Mouse (Mus musculus): ENCODE results near the gene Zbed6. TPM values are rescaled to one million over a fixed set of nuclear protein-coding genes. Genes with fewer than 3 reads are reported as not detected.

Zbed6 gene
- total RNA-seq, 2 experiments from 2014 or later = 2.8 to 5.0 TPM

DNA sequence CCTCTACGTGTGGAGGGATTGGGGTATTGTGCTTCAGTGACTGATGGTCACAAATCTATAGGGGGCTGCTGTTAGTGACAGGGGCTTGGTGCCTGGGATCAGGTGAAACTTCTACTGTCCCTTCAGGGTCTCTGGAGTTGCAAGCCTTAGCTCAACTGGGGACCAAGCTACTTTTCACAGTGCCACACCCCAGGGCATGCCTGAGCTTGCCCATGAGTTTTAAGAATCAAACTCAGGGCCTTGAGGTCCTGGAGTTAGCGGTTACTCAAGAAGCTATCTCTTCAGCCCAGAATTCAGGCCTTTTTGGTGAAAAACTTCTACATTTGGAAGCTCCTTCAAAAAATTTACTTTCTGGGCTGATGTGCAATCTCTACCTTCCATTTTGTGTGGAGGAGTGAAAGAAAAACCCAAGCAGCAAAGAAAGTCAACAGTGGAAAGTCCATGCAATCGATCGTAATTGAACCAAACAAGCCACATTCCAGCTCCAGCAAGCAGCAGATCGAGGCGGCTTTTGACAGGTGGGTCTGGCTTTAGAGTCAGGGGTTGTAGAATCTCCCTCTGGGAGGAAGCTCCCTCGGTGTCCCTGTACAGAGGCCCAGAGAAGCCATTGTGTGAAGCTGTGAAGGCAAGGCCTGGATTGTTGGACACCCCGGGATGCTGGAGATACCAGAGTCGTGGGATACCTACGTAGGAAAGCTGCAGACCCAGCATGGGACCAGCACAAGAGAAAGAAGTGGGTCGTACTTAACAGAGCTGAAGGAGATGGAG is 3.7 kb upstream of the Zbed6 start:
- DNase-seq = no peak
- intact Hi-C loops (cut with DNase I) = no loop called here

DNA sequence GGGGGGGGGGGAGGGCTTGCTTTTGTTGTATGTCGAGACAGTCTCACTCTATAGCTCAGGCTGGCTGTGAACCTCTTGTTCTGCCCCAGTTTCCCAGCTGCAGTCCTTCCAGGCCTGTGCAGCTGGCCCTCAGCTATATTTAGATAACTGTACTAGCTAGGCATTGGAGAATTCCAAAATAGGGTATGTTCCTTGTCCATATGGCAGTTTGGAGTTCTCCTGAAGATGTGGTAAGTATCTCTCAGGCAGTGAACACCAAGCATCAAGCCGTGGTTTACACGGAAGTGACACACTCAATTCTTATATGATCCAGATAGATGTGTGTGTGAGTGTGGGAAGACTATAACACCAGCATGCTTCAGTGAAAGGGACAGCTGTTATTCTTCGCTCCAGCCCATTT is 2.7 kb upstream of the Zbed6 start:
- intact Hi-C loops (cut with DNase I) = no loop called here
- DNase-seq = no peak

DNA sequence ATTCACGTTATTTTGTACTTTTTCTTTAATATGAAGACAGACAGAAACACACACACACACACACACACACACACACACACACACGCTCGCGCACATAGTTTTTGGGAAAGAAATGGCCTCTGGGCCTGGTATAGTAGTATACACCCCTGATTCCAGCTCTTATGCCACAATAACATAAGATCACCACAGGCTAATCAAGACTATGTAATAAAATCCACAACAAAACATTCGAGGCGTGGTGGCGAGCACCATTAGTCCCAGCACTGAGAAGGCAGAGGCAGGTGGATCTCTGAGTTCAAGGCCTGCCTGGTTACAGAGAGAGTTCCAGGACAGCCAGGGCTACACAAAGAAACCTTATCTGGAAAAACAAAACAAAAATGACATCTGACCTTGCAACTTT is 2.3 kb upstream of the Zbed6 start:
- intact Hi-C loops (cut with DNase I) = no loop called here
- DNase-seq = no peak

DNA sequence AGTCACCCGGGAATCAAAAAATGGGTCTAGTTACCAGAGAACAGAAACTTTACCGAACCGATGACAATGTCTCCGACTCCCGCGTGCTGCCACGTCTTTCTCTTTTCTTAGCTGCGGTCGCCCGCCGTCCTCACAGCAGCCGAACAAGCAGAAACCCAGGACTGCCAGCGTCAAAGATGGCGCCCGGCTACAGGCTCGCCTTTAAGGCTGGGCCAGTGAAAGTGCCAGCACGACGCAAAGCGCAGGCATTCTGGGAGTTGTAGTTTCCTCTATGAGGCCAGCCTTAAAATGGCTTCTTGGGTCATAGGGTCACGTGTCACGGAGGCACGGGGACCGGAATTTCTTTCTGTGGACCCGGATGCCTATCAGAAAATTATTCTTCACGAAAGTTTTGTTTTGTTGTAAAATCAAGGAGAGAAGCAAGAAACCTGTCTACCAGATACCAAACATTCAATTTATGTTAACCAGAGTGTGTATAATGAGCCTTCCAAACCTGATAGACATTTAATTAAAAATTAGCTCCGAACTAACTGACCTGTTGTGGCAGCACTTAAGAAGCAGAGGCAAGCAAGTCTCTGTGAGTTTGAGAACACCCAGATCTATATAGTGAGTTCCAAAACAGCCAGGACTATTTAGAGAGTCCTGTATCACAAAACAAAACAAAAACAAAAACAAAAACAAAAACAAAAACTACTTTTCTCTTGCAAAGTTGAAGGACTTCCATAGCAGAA is 683 bp upstream of the Zbed6 start, which contains the start of gene Gm38394:
Gene Gm38394 (minus strand): TSS at position 116 of the 731 bp plus-strand sequence.
- intact Hi-C loops (cut with DNase I) = no loop called here
- DNase-seq = peak; percentile 89 to 90

DNA sequence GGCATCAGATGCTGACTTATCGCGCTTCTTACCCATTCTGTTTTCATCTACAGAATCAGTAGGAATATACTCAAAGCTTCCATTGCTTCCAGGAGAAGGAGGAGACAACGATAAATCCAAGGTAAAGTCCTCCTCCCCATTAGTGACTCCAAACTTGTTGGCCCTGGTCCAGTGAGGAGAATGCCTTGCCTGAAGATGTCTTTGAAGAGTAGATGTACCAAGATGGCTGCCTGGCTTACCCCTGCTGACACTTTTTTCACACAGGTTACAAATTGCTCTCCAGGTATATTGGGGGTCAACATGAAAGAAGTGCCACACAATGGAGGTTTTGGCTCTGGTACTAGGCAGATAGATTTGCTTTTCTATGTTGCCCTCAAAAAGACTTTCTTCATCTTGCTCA is 1.8 kb downstream of the Zbed6 start:
- DNase-seq = no peak
- intact Hi-C loops (cut with DNase I) = no loop called here

DNA sequence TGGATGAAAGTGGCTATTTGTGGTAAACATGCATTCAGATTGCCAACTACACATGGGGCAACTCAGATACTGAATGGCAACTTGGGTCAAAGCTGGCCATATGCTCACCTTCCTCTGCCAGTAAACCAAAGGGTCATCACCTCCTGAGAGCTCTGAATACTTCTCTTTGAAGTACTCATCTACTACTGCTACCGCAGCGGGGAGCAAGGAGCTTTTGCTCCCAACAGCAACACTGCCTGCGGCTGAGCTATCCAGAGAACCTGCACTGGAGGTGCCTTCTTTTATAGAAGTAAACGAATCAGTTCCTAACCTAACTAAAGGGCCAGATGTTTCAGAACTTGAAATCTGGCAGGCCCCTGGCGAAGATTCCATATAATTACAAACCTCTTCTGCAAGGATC is 3.9 kb downstream of the Zbed6 start:
- intact Hi-C loops (cut with DNase I) = no loop called here
- DNase-seq = no peak

DNA sequence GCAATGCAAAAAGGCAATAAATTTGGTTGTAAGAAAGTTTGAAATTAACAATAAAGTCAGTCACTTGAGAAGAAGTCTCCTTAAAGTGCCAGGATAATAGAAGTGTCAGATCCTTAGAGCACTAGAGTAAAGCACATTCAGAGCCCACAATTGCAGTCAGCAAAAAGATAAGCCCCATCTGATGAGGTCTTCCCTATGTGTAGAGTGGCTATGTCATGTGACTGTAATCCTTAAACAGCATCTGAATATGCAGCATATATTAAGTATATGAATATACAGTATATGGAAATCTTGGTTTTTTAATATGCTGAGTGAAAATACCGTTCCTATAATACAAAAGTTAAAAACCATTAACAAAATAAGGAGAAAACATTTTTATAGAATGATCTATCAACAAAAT is 7.7 kb downstream of the Zbed6 start:
- no peak for DNase-seq
- intact Hi-C loops (cut with DNase I) = no loop called here

DNA sequence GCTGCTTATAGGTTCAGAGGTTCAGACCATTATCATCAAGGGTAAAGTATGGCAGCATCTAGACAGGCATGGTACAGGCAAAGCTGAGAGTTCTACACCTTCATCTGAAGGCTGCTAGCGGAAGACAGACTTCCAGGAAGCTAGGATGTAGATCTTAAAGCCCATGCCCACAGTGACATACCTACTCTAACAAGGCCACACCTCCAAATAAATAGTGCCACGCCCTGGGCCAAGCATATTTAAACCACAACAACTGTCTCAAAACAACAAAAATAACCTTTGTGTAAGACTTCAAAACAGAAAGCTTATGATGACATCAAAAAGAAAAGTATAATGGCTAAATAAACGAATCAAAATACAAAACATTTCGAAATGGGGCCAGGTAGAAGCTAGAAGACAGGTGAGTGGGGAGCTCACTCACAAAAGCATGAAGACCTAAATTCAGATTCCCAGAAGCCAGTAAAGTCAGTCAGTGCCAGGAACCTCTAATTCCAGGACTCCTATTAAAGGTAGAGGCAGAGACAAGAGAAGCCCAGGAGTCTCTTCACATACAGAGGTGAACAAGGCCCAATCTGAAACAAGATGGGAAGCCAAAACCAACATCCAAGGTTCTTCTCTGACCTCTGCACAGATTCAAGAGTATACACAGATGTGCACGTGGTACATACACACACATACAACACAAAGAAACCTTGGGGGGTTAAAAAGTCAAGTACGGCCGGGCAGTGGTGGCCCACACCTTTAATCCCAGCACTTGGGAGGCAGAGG is 10.2 kb downstream of the Zbed6 start:
- no peak for DNase-seq
- intact Hi-C loops (cut with DNase I) = no loop called here

DNA sequence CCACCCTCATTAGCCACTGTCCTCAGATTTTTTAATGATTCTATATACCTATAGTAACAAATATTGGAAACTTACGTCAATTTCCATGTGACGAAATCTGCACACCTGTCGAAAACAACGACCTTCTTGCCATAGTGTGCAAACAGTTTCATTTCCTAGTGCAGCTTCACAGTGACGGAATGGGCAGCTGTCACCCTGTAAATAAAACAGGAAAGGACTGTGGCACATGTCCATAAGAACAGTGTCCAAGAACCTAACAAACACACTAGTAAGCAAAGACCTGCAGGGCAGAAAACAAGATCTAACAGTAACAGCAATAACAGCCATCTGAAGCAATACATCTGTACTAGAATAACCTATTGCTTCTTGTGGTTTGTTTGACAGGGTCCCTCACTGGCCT is 15.0 kb downstream of the Zbed6 start:
- DNase-seq = no peak
- intact Hi-C loops (cut with DNase I) = no loop called here

DNA sequence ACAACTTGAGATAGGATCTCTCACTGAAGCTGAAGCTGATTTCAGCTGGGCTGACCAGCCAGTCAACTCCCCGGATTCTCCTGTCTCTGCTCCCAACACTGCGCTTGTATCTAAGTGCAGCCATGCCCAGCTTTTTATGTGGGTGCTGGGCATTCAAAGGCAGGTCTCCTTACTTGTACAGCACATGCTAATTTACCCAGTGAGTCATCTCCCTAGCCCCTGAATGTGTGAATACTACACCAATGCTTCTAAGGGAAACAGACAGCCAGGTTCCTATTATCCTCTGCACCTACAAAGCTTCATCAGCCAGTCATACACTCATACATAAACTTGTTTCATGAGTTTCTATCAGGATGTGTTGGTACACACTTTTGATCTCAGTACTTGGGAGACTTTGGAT is 19.5 kb downstream of the Zbed6 start:
- no peak for DNase-seq
- intact Hi-C loops (cut with DNase I) = no loop called here

DNA sequence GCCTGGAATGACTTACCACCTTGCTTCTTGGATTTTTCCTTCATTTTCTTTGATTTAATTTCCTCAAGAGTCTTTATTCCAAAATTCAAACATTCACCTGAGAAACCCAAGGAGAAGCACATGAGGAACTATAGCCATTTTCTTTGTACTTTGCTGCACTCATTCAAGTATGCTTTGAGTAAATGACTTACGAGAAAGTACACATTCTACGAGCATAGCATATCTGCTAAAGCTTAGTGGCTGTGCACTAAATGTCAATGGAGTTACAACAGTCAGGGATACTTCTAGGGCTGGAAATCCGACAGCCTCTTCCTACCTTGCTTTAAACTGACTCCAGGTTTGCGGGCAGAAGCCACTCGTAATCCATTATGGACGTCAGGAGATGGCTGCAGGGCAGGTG is 22.2 kb downstream of the Zbed6 start:
- intact Hi-C loops (cut with DNase I) = loop anchor here (5.0 to 10.0 kb wide), 2 partner anchors 74 to 406 kb away; no protein-coding TSS in a partner anchor
- no peak for DNase-seq

DNA sequence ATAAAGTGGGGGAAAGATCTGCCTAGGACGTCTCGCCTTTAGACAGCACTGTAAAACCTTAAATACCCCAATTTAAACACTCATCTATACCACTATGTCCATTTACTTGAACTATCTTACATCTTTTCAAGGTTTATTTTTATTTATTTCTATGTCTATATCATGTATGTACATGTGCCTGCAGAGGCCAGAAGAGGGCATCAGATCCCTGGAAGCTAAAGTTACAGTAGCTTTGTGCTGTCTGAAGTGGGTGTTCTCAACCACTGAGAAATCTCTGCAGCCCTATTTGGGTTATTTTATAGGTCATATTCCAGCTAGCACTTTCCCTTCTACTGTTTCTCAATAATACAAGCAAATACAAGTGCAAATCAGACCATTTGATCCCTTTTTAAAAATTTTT is 28.5 kb downstream of the Zbed6 start:
- DNase-seq = no peak
- intact Hi-C loops (cut with DNase I) = loop anchor here (5.0 to 10.0 kb wide), 2 partner anchors 265 to 413 kb away; no protein-coding TSS in a partner anchor

DNA sequence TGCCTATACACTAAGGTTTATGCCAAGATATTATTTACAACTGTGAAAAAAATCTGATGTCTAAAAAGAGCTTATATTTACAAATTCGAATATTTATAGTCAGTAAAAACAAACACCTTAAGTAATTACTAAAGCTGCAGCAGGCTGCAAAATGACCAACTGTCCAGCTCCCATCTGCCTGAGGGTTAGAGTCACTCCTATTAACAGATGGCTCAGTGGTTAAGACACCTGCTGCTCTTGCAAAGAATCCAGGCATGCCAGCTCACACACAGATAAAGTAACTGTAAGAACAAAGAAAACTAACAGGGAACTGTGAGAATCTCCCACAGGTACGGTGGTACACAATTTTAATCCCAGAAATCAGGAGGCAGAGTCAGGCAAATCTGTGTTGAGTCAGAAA is 35.6 kb downstream of the Zbed6 start:
- intact Hi-C loops (cut with DNase I) = loop anchor here (10.0 kb wide), 1 partner anchor 730 kb away; no protein-coding TSS in a partner anchor
- no peak for DNase-seq

DNA sequence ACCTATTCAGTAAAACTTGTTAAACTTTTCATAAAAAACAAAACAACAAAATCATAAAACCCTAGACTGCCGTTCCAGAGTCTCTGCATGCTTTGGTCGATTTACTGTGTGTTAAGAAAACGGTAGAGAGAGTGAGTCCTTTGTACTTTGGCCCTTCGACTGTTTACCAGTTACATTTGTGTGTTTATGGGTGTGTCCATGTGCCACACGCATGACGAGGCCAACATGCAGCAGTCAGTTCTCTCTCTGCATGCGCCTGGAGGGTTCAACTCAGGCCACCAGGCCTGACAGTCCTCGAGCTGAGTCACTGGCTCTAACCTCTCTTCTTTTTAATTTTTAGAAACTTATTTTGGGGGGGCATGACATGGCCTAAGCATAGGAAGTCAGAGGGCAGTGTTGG is 42.4 kb downstream of the Zbed6 start:
- DNase-seq = no peak
- intact Hi-C loops (cut with DNase I) = no loop called here

DNA sequence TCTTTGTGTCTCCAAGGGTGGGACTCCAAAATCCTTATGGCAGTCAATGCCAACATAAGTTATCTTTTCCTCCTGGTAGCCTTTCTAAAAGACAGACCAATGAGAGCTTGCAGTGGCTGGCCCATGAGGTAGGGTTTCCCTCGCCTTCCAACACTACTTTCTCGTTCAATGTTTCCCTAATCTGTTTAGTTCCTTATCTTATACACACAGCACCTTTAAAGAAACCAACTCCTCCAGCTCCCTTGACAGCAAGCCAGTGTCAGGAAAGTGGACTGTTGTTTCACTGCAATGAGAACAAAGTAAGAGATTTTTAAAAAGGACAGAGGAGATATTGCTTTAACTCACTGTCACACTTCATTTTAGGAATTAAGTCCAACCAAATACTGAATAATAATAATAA is 42.8 kb downstream of the Zbed6 start:
- intact Hi-C loops (cut with DNase I) = no loop called here
- DNase-seq = no peak

DNA sequence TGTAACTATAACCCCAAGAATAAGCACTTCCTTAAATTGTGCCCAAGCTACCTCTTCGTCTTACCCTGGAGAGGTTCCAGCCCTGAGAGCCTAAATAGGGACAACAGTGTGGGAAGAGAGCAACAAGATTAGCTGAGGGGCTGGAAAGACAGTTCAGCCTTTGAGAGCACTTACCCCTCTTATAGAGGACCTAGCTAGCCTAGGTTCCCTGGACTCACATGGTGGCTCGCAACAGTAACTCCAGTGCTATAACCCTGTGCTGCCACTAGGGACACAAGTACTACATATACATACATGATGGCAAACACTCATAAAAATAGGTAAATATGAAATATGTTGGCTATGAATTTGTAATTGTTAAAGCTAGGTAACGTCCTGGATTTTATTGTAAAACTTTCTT is 46.9 kb downstream of the Zbed6 start:
- intact Hi-C loops (cut with DNase I) = no loop called here

DNA sequence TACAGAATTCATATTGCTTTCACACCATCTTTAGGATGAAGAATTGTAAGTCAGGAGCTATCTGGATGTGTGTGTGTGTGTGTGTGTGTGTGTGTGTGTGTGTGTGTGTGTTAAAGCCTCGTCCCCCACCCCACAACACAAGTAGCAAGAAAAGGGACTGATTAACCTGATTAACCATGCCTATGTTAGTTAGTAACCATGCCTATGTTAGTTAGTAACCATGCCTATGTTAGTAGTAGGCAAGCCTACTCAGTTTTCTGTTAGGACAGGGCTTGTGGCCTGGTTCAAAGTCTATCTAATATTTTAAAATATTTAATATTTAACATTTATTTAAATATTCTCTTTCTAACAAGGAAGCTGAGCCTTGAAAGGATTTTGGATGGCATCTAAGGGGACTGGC is 49.2 kb downstream of the Zbed6 start:
- DNase-seq = no peak
- intact Hi-C loops (cut with DNase I) = loop anchor here (2.0 kb wide), 1 partner anchor 433 kb away; no protein-coding TSS in a partner anchor

More for the DNA sequence above, 46.9 kb downstream of the Zbed6 start:
- DNase-seq = no peak

DNA sequence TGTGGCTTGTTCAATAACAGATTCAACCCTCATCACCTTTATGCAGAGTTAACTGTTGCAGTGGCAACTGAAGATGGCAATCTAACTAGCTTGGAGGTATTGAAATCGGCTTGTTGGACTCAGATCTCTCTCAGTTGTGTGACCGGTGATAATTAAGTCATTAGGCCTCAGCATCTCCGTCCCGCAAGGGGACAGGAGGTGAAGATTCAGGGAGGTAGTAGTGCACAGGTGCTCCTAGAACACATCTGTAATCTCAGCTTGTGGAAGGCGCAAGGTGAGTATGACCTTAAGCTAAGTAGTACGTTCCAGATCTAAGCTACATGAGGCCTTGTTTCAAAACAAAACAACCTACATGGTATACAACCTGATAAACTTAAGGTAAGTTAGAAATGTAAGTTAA is 50.1 kb downstream of the Zbed6 start:
- no peak for DNase-seq
- intact Hi-C loops (cut with DNase I) = loop anchor here (1.0 to 2.0 kb wide), 3 partner anchors 228 to 432 kb away; no protein-coding TSS in a partner anchor

DNA sequence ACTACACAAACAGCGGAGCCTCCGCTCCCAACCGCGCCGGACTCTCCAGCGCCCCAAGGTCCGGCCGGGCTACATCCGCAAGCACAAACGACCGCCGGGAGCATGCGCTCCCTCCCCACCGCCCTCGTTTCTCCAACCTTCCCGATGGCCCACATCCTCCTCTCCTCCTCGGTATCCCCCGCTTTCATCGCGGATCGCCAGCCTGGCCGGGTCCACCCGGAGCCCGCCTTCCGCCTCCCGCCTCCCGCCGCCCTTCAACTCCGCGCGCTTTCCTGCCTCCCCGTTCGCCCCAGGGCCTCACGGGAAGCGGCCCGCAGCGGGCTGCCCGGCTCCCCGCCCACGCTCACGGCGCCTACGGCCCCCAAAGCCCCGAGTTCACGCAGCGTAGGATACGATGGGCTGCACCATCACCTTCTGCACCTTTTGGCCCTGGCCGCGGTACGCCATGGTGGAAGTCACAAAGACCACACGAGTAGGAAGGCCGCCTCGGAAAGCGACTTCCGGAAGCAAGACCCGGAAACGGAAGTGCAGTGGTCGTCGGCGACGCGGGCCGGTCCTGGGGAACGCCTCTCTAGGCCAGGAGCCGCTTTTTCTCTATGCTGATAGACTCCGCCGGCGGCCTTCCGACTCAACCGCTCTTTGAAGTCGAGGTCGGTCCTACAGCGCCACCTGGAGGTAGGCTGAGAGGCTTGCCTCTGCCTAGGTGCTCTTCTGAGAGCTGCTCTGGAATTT is 50.7 kb downstream of the Zbed6 start, which contains the start of gene Snrpe:
Gene Snrpe (minus strand): TSS at position 521 of the 732 bp plus-strand sequence.
- peak; percentile 93 to 96 for DNase-seq
- intact Hi-C loops (cut with DNase I) = loop anchor here (1.0 to 10.0 kb wide), 4 partner anchors 228 to 575 kb away; partner anchors contain the start of gene Mdm4
